Mouse (Mus musculus) embryonic fibroblast, embryonic 13.5 days (primary cell): ENCODE measurements around the gene Serpinb1b.

Experiments used
- CTCF ChIP-seq: IDR thresholded peaks from 2 replicates; pipeline ENCODE4 v1.5.1; 2011; ENCODE audit warnings: mild to moderate bottlenecking, control low read depth, low read length, moderate library complexity, borderline replicate concordance; ENCODE audit not compliant: insufficient read depth
- POLR2A ChIP-seq: IDR thresholded peaks from 2 replicates; pipeline ENCODE4 v1.6.1; 2011; ENCODE audit warnings: low read depth, mild to moderate bottlenecking, control low read depth, low read length, moderate library complexity

DNA sequence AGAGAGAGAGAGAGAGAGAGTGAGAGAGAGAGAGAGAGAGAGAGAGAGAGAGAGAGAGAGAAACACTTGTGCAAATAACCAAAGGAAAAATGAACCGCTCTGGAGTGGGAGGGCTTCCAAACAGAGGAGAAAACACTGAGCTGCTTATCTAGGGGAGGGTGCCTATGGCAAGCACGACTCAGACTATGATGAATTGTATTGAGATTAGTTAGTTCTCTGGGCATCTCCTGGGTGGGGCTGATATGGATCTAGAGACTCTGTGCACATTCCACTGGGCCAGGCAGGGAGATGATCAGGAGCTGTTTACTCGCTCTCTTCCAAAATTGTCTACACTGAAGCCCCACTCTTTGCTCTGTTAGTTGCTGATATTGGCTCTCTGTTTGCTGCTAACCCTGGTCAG, 26.7 kb upstream of the Serpinb1b start:
- TF ChIP-seq CTCF (no peak), POLR2A (no peak)
